8 mouse cellular contexts compared by ENCODE assay signal in the genomic region with DNA sequence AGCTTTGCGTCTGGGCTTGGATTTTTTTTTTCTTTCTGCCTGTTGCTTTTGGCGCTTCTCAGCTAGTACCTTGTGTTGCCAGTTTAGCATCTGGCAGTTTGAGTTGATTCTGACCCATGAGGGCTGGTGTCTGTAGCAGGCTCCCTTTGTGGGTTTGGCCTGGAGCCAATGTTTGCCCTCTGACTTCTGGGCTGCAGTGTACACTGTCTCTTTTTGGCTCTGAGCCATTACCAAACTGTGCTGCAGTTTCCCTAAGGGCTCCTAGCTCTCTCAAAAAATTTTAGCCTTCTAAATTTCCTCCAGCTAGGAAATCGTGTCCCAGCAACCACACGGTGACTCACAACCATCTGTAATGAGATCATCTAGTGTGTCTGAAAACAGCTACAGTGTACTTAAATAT. TPM values are rescaled to one million over a fixed set of nuclear protein-coding genes. Genes with fewer than 3 reads are reported as not detected.
DNase-seq lines count a peak whose midpoint lies in the region; ATAC-seq and TF ChIP-seq lines count a peak whose summit lies in the region.

No protein-coding gene starts in this region.

- H3K9me3 ChIP-seq in heart, embryonic 10.5 days = no peaks in the 10 kb centered on the region
- no peaks in the 10 kb centered on the region for H3K9me3 ChIP-seq in kidney, embryonic 16.5 days (ENCODE audit: low read length)
- no peaks in the 10 kb centered on the region for H3K9me3 ChIP-seq in limb, embryonic 15.5 days
- H3K9me3 ChIP-seq in stomach, postnatal 0 days (ENCODE audit: control insufficient read depth, low read length) = no peaks in the 10 kb centered on the region

- H3K9ac ChIP-seq in kidney, embryonic 16.5 days (replicated peaks; ENCODE audit: low read length) = no peak overlapping the region
- H3K9ac ChIP-seq in limb, embryonic 15.5 days = no peak overlapping the region
- no peak overlapping the region for H3K9ac ChIP-seq in stomach, postnatal 0 days (ENCODE audit: low read length)

- DNase-seq in heart, adult 18-20 months = peak; percentile 50 to 57
- DNase-seq in heart, embryonic 10.5 days (ENCODE audit: low spot score) = no peak
- peak; percentile 39 to 48 for DNase-seq in cerebellum, postnatal 14 days
- peak; percentile 31 for DNase-seq in gastrocnemius, postnatal 25 days
- DNase-seq in stomach, postnatal 0 days (ENCODE audit: low spot score) = peak; percentile 42

- H3K36me3 ChIP-seq in heart, embryonic 10.5 days = no peaks in the 10 kb centered on the region
- H3K36me3 ChIP-seq in kidney, embryonic 16.5 days (ENCODE audit: insufficient read depth, low read length) = no peaks in the 10 kb centered on the region
- no peaks in the 10 kb centered on the region for H3K36me3 ChIP-seq in limb, embryonic 15.5 days
- H3K36me3 ChIP-seq in stomach, postnatal 0 days (ENCODE audit: control insufficient read depth, insufficient read depth, low read length) = no peaks in the 10 kb centered on the region

- no peak overlapping the region for H3K27ac ChIP-seq in heart, embryonic 10.5 days
- no peak overlapping the region for H3K27ac ChIP-seq in kidney, embryonic 16.5 days (ENCODE audit: low read length)
- H3K27ac ChIP-seq in limb, embryonic 15.5 days = no peak overlapping the region
- H3K27ac ChIP-seq in stomach, postnatal 0 days (replicated peaks) = no peak overlapping the region

- no peak overlapping the region for H3K4me3 ChIP-seq in heart, embryonic 10.5 days
- no peak overlapping the region for H3K4me3 ChIP-seq in kidney, embryonic 16.5 days (ENCODE audit: low read length)
- H3K4me3 ChIP-seq in limb, embryonic 15.5 days = no peak overlapping the region
- no peak overlapping the region for H3K4me3 ChIP-seq in stomach, postnatal 0 days (ENCODE audit: low read depth, low read length)

- H3K4me2 ChIP-seq in kidney, embryonic 16.5 days (replicated peaks; ENCODE audit: low read depth, low read length) = no peak overlapping the region
- no peak overlapping the region for H3K4me2 ChIP-seq in limb, embryonic 15.5 days
- no peak overlapping the region for H3K4me2 ChIP-seq in stomach, postnatal 0 days (replicated peaks; ENCODE audit: low read depth)

- no peaks in the 10 kb centered on the region for H3K27me3 ChIP-seq in heart, embryonic 10.5 days (ENCODE audit: insufficient read depth, poor library complexity, severe bottlenecking)
- no peaks in the 10 kb centered on the region for H3K27me3 ChIP-seq in kidney, embryonic 16.5 days (ENCODE audit: insufficient read depth, low read length)
- no peaks in the 10 kb centered on the region for H3K27me3 ChIP-seq in limb, embryonic 15.5 days
- no peaks in the 10 kb centered on the region for H3K27me3 ChIP-seq in stomach, postnatal 0 days (ENCODE audit: control insufficient read depth, insufficient read depth, low read length)

- H3K4me1 ChIP-seq in heart, embryonic 10.5 days = peaks cover 3% of the 10 kb centered on the region; the same call in 1 of the 2 replicates
- H3K4me1 ChIP-seq in kidney, embryonic 16.5 days (ENCODE audit: insufficient read depth, low read length) = 0 out of 2 replicates have a peak, but pooled peaks cover 3% of the 10 kb centered on the region
- H3K4me1 ChIP-seq in limb, embryonic 15.5 days = peaks cover 4% of the 10 kb centered on the region; the same call in 1 of the 2 replicates
- no peaks in the 10 kb centered on the region for H3K4me1 ChIP-seq in stomach, postnatal 0 days (replicated peaks; ENCODE audit: control insufficient read depth, insufficient read depth)

- ATAC-seq in kidney, embryonic 16.5 days (ENCODE audit: low FRiP score, low TSS enrichment) = peak; percentile 79; the same call in 1 of the 2 replicates
- peak; percentile 82 for ATAC-seq in limb, embryonic 15.5 days (ENCODE audit: insufficient number of reproducible peaks, low FRiP score, low TSS enrichment, low read depth)
- 0 out of 2 replicates have a peak, but pooled peaks have one; percentile 50 for ATAC-seq in monocyte, adult 5-6 weeks (replicated peaks; ENCODE audit: insufficient number of reproducible peaks, low FRiP score, low TSS enrichment, poor library complexity, severe bottlenecking)
- ATAC-seq in stomach, postnatal 0 days (ENCODE audit: low FRiP score, low TSS enrichment) = peak; percentile 70

- WGBS in heart, embryonic 10.5 days = 70% methylated on average over 4 of the region's 4 CpGs
- WGBS in kidney, embryonic 16.5 days = 49% methylated on average over 4 of the region's 4 CpGs
- 9% methylated on average over 4 of the region's 4 CpGs for WGBS in limb, embryonic 15.5 days
- WGBS in stomach, postnatal 0 days = 10% methylated on average over 4 of the region's 4 CpGs

- no peak for TF ChIP-seq CTCF in stomach, postnatal 0 days (IDR thresholded peaks at IDR 0.05; ENCODE audit: low read depth)

- no peak for TF ChIP-seq EP300 in stomach, postnatal 0 days (optimal IDR thresholded peaks at IDR 0.05)

RNA-seq across cellular contexts. Expression of a gene that starts 50.1 kb away (rescaled TPM):
- 10 to 100 TPM; 22.1 to 23.2 TPM for total RNA-seq in heart, adult 18-20 months (2021)
- 23.5 and 28.4 TPM in 2 replicates for polyA plus RNA-seq in heart, embryonic 10.5 days (2016; fragmentation: Nextera tagmentation; extraction: Ambion mirVana)
- total RNA-seq in gastrocnemius, postnatal 25 days (2021) = 10 to 100 TPM; 13.6 to 14.4 TPM
- polyA plus RNA-seq in kidney, embryonic 16.5 days (2015; fragmentation: Nextera tagmentation; extraction: Ambion mirVana) = 25.3 and 26.4 TPM in 2 replicates
- 10.9 and 11.4 TPM in 2 replicates for polyA plus RNA-seq in limb, embryonic 15.5 days (2015; fragmentation: Nextera tagmentation; extraction: Ambion mirVana)
- total RNA-seq in monocyte, adult 5-6 weeks (2017) = 15.8 to 17.8 TPM (median 16.6 TPM) in 3 replicates
- polyA plus RNA-seq in stomach, postnatal 0 days (2015; fragmentation: Nextera tagmentation; extraction: Ambion mirVana) = 16.2 and 16.3 TPM in 2 replicates
